Mouse (Mus musculus) B cell, adult 2 months (primary cell): ENCODE data around the gene Rab2b.
A peak's percentile ranks its signal among the peaks of the same experiment; 100 is the strongest.

Experiments used
- DNase-seq, 2 experiments: peaks; one replicate each; pipeline ENCODE4 v3.0.0; 2022

Gene Rab2b

DNA sequence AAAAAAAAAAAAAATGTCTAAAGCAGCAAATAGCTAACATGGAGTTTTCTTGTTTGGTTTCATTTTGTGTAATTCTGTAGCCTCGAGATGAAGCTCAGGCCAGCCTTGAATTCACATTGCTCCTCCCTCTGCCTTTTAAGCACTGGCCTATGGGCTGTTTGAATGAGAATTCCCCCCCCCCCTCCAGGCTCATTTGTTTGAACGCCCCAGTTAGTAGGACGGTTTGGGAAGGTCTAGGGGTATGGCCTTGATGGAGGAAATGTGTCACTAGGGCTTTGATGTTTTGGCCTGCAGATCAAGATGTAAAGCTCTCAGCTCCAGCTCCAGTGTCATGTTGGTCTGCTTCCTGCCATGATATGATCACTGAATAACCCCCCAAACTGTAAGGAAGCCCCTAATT, 6.6 kb downstream of the Rab2b start:
- no peak for DNase-seq

DNA sequence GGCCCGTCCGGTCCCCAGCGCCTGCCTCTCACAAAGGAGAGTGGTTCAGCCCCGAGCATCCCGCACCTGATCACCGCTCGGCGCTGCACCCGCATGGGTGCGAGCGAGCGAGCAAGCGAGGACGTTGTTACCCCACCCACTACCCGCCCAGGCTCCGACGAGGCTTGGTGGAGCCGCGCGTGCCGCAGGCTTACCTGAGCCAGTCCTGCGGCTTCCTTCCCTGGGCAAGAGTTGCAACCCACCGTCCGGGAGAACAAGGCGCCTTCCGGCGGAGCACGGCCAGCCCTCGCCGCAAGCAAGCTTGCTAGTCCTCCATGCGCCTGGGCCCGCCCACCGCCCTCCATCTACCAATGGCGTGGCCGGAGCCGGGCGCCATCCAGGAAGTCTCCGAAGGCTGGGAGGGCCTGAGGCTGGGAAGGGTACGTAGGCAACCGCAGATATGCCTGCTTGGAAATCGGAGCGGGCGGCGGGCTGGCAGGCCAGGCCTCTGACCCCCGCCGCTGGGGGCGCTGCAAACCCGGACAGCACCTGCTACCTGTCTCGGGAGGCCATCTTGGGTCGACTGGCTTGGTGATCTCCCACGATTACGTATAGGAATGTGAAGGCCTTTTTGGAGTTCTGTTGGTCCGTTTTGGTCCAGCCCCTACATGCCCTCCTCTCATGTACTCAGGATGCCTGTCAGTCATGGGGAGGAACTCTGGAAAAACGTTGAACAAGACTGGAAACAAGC, 21.7 kb downstream of the Rab2b start, which contains the start of gene Chd8:
Gene Chd8, minus strand, starts transcription at position 297 of the 730 bp plus-strand sequence.
- peak; percentile 99 for DNase-seq

DNA sequence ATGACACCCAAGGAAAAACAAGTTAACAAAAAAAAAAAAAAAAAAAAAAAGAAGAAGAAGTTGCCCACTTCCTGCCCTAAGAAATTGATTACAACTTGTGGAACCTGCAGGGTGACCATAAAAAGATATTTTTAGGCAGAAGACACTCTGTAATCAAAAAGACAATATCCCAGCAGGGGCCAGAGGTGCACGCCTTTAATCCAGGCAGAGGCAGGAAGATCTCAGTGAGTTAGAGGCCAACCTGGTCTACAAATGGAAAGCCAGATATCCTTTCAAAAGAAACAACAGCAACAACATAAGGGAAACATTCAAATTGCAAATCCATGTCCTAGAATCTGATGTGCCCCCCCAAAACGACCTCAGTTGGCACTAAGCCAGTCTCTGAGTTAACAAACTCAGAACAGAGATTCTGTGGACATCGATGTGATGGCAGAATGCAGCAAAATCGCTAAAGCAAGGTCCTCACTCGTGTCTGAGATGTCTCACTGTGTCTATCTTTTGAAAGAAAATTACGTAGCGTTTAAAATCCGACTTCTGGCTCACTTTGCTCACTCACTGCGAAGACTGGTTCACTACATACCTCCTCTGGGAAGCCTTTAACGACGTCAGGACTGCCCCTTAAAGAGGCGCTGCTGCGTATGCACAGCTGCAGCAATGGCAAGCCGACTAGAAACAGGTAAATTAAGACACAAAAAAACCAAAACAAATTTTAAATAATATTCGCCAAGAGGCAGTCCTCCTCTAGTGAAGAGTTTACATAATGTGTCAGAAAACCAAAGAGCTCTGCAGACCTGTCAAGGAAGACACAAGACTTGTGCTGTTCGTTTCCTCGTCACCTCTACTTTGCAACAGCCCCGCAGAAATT, 22.8 kb downstream of the Rab2b start:
- peak; percentile 11 to 23 for DNase-seq

DNA sequence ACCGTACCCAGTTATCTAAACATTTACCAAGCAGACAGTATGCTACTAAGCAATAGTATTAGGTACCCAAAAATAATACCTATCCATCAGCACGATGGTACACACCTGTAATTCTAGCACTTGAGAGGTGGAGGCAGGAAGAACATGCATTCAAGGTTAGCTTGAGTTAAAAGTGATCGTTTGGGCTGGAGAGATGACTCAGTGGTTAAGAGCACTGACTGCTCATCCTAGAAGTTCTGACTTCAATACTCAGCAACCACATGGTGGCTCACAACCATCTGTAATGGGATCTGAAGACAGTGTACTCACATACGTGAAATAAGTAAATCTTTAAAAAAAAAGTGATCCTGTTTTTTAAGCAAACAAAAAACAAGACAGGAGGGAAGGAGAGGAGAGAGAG, 33.2 kb downstream of the Rab2b start:
- DNase-seq, result no peak

DNA sequence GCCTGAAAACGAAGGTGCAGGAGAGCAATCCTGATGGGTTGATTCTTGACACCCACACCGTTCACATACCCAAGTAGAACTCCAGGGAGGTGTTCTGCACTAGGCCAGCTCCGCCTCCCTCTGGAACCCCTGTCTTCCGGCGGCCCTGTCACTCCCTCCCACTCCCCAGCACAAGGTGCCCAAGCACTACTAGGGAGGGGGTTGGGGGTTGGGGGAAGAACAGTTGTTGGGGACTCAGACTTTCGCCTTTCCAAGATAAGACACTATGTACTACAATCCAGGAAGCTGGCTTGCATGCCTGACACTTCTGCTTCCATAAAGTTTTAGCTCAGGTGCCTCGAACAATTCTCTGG, 34.7 kb downstream of the Rab2b start:
- no peak for DNase-seq

DNA sequence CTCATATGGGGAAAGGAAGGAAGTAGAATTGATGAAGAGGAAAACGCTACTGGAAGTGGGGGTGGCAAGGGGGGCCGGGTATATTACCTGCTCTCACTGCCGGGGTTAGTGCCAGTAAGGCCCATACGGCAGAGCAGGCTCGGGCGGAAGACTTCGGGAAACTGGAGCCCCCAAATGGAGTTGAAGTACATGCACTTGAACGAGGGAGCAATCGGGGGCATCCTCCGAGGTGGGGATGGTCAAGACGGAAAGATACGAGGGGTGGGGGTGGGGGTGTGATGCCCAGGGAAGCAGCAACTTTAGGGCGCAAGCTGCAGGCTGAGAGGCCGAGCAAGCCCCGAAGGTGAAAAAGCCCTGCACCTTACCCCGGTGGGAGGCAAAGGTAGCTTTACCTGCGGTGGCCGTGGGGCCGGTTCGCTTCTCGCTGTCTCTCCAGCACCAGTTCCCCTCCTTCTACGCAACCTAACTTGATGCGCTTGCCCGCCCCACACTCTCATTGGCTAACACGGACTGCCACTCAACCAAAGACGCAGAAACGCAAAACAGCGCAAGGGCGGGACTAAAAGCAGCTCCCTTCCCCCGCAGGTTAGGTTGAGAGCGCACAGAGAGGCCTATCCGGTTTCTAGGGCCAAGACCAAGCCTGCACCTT, 35.2 kb downstream of the Rab2b start:
- peak; percentile 98 for DNase-seq

DNA sequence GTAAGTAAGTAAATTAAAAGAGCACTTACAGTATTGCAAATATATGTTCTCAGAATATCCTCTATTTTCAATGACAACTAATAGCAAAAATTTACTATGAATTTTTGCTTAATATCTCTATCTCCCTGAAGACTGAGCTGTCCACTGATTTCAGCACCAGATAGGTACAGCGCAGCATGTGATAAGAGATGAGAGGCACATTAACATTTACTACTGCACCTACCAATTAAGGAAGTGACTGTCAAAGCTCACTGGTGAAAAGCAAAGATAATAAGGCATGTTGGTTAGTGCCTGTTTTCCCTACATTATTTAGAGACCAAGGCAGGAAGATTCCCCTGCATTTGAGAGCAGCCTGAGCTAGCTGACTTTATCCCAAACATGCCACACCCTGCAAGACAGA, 43.1 kb downstream of the Rab2b start:
- DNase-seq, result no peak

DNA sequence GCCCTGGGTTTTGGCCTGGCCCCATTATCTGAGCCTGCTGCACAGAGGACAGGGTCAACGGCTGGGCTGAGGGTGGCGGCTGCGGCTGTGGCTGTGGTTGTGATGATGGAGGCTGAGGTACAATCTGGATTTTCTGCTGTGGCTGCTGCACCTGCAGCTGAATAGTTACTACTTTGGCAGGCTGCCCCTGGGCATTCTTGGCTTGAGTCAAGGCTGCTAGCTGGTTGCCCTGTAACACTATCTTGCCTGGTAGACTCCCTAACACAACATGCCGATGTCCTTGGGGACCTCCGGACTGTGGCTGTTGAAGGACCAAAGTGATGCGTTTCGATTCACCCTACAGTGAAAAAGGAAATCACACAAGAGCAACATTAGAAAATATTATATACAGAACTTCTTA, 44.2 kb downstream of the Rab2b start:
- DNase-seq, result no peak

DNA sequence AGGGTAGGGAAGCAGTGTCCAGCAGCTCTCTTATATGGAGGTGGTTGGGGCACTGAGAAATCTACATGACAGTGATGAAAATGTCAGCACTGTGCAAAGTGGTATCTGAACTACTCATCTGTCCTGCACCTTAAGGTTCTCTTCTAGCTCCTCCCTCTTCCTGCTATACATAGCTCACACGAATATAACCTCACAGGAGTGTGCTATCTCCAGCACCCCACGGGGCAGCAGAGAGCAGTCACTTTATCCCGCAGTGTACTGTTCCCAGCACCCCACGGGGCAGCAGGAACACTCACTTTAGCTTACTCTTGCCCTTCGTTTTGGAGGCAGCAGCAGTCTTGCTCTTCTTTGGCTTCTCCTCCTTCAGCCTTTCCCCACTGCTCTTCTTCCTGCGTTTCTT, 47.1 kb downstream of the Rab2b start:
- no peak for DNase-seq

DNA sequence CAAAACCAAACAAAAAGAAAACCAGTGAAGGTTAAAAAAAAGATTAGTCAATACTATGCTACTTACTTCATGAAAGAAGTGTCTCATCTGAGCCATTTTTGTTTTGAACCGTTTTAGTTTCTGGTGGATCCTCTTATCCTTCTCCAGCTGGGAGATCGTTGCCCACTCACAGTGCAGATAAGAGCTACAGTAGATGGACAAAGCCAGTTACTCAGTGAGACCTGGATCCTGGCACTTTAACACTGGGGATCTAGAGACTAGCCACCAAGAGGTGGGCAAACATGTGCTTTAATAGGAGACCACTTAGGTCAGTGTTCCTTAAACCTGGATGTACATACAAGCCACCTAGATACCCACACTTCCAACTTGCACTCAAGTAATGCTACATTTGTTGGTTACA, 53.4 kb downstream of the Rab2b start:
- no peak for DNase-seq

DNA sequence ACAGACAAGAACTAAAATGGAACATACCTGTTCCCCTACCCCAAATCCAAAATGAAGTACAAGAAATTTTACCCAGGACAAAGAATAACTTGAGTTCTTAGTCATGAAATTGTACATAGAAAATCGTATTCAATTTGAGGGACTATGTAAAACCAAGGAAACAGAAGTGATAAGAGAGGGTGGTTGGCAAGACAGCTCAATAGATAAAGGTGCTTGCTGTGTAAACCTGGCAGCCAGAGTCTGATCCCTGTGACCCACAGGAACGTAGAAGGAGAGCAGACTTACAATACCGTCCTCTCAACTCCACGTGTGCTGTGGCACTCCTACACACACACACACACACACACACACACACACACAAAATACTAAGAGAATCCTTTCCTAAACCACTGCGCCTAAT, 62.1 kb downstream of the Rab2b start:
- no peak for DNase-seq
